ENCODE assay signal across 15 mouse cellular contexts in genomic region chr17:31355792-31356502, GRCm38 (mm10). TPM values are rescaled to one million over a fixed set of nuclear protein-coding genes. Genes with fewer than 3 reads are reported as not detected.
DNase-seq lines count a peak whose midpoint lies in the region; ATAC-seq lines count a peak whose summit lies in the region.
"Had no signal": no experiment of that assay in that cellular context is flagged by ENCODE, and none has a peak within 500 bp of the region (broad histone marks: within the 10 kb centered on the region; RNA-seq: fewer than 3 reads in every experiment).

No protein-coding gene starts in this region.

- no peaks in the 10 kb centered on the region for H3K27me3 ChIP-seq in hindbrain, embryonic 11.5 days (ENCODE audit: control insufficient read depth, insufficient read depth, low read length)
- no peaks in the 10 kb centered on the region for H3K27me3 ChIP-seq in midbrain, embryonic 14.5 days (ENCODE audit: control insufficient read depth, insufficient read depth, low read length)

- 44% methylated on average over 8 of the region's 8 CpGs for WGBS in hindbrain, embryonic 11.5 days
- 19% methylated on average over 8 of the region's 8 CpGs for WGBS in midbrain, embryonic 14.5 days

- no peak overlapping the region for H3K27ac ChIP-seq in hindbrain, embryonic 11.5 days (ENCODE audit: low read depth, low read length)
- H3K27ac ChIP-seq in midbrain, embryonic 14.5 days (replicated peaks; ENCODE audit: low read depth, low read length): peak overlapping the region; percentile 61
- H3K27ac ChIP-seq: heart, embryonic 10.5 days had no signal

- peak; percentile 14 for DNase-seq in embryo, embryonic 10.5 days (ENCODE audit: low spot score)
- DNase-seq in embryo, embryonic 10 days (ENCODE audit: low spot score): no peak
- DNase-seq in brain, adult 2 months (ENCODE audit: low read depth, low spot score): peak; percentile 53
- peak; percentile 11 for DNase-seq in hindbrain, embryonic 11.5 days (ENCODE audit: low spot score)
- DNase-seq in midbrain, embryonic 14.5 days: peak; percentile 49
- no peak for DNase-seq in lung, adult 18-20 months
- DNase-seq in heart, postnatal 4 days: no peak
- DNase-seq: cerebellum, adult 2 months; gastrocnemius, postnatal 10 days; kidney, adult 2 months; right cerebral cortex, postnatal 25 days had no signal

- no peak overlapping the region for H3K9ac ChIP-seq in hindbrain, embryonic 11.5 days (ENCODE audit: low read depth, low read length)
- no peak overlapping the region for H3K9ac ChIP-seq in midbrain, embryonic 14.5 days (replicated peaks; ENCODE audit: low read length)

- H3K4me1 ChIP-seq in hindbrain, embryonic 11.5 days (replicated peaks; ENCODE audit: control insufficient read depth, insufficient read depth, low read length): no peaks in the 10 kb centered on the region
- H3K4me1 ChIP-seq in midbrain, embryonic 14.5 days (ENCODE audit: control insufficient read depth, insufficient read depth, low read length): peaks cover 17% of the 10 kb centered on the region; the same call in 1 of the 2 replicates

- ATAC-seq in hindbrain, embryonic 11.5 days (ENCODE audit: low FRiP score): no peak
- no peak; the same call in 1 of the 2 replicates for ATAC-seq in midbrain, embryonic 14.5 days (ENCODE audit: low FRiP score, low TSS enrichment)
- ATAC-seq in activated CD4-positive, CD25-positive, alpha-beta regulatory T cell, adult 4 months: no peak

- H3K9me3 ChIP-seq in hindbrain, embryonic 11.5 days (ENCODE audit: control insufficient read depth, low read length): no peaks in the 10 kb centered on the region
- H3K9me3 ChIP-seq in midbrain, embryonic 14.5 days (ENCODE audit: control insufficient read depth, low read length): no peaks in the 10 kb centered on the region
- H3K9me3 ChIP-seq: heart, embryonic 10.5 days had no signal

- H3K4me3 ChIP-seq in hindbrain, embryonic 11.5 days (ENCODE audit: low read depth, low read length): no peak overlapping the region
- no peak overlapping the region for H3K4me3 ChIP-seq in midbrain, embryonic 14.5 days (replicated peaks; ENCODE audit: low read depth, low read length)
- H3K4me3 ChIP-seq: heart, embryonic 10.5 days had no signal

- H3K4me2 ChIP-seq in hindbrain, embryonic 11.5 days (replicated peaks; ENCODE audit: low read depth, low read length): no peak overlapping the region
- no peak overlapping the region for H3K4me2 ChIP-seq in midbrain, embryonic 14.5 days (ENCODE audit: low read length)
- H3K4me2 ChIP-seq: liver, embryonic 11.5 days had no signal

- H3K36me3 ChIP-seq in hindbrain, embryonic 11.5 days (ENCODE audit: control insufficient read depth, insufficient read depth, low read length): no peaks in the 10 kb centered on the region
- no peaks in the 10 kb centered on the region for H3K36me3 ChIP-seq in midbrain, embryonic 14.5 days (ENCODE audit: control insufficient read depth, insufficient read depth, low read length)
- H3K36me3 ChIP-seq: heart, embryonic 10.5 days had no signal

RNA-seq across cellular contexts. Expression of gene Pde9a, which starts 30.1 kb away (rescaled TPM):
- polyA plus RNA-seq in hindbrain, embryonic 11.5 days (2014; fragmentation: Nextera tagmentation; extraction: Ambion mirVana): 27.9 and 29.0 TPM in 2 replicates
- polyA plus RNA-seq in midbrain, embryonic 14.5 days (2014; fragmentation: Nextera tagmentation; extraction: Ambion mirVana): 34.6 and 36.5 TPM in 2 replicates
- total RNA-seq in heart, postnatal 4 days (2021): 10 to 100 TPM in 1 of 2 experiments, 1 to 10 TPM in 1; 9.2 to 11.3 TPM
- 1 to 10 TPM in 1 of 2 experiments, not detected in 1; 1.4 TPM for polyA plus RNA-seq in activated CD4-positive, CD25-positive, alpha-beta regulatory T cell, adult 4 months (2017; shearing (Covaris generic))
- total RNA-seq: CH12.LX had no signal

Comparison
In these comparisons a context has a peak if more than half of its experiments do, and no peak if none do; other contexts are left out.
1. DNase-seq: peak in embryo, embryonic 10.5 days (single experiment), brain, adult 2 months (single experiment), hindbrain, embryonic 11.5 days (single experiment) and midbrain, embryonic 14.5 days (single experiment); none in embryo, embryonic 10 days (single experiment), lung, adult 18-20 months (0 of 2) and heart, postnatal 4 days (single experiment).
2. RNA of gene Pde9a, which starts 30.1 kb away (polyA plus RNA-seq): 34.6 to 36.5 TPM in midbrain, embryonic 14.5 days and 27.9 to 29.0 TPM in hindbrain, embryonic 11.5 days; 1.4 TPM in activated CD4-positive, CD25-positive, alpha-beta regulatory T cell, adult 4 months; every median in the first group is over 10 times any median in the second.